Mouse (Mus musculus): Measurements from ENCODE around the gene Me1. TPM values are rescaled to one million over a fixed set of nuclear protein-coding genes. Genes with fewer than 3 reads are reported as not detected.

Gene Me1
- polyA plus RNA-seq, 1 experiment, result 81.3 TPM

DNA sequence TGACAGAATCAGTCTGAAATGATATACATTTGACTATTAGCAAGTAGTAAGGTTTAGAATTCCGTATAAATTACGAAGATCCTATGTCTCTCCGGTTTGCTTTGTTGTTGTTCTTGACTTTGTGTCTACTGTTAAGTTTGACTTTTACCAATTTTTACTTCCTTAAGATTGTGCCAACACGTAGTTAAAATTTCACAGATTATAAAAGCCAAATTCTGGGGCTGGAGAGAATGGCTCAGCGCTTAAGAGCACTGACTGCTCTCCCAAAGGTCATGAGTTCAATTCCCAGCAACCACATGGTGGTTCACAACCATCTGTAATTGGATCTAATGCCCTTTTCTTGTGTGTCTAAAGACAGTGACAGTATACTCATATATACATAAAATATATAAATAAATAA, 3.5 kb downstream of the Me1 start:
- Histone ChIP-seq H3K4me1 (ENCODE audit: control insufficient read depth, insufficient read depth, low read length) (peaks cover 6% of the 10 kb centered on the region; the same call in 1 of the 2 replicates), H3K27ac (ENCODE audit: insufficient read depth, low read length) (no peak overlapping the region), H3K4me3 (ENCODE audit: insufficient read depth, low read length) (no peak overlapping the region)
- TF ChIP-seq CTCF (IDR thresholded peaks at IDR 0.05; ENCODE audit: borderline replicate concordance, insufficient read depth, low read length) (no peak), POLR2A (IDR thresholded peaks at IDR 0.05; ENCODE audit: low read depth, low read length) (no peak)

DNA sequence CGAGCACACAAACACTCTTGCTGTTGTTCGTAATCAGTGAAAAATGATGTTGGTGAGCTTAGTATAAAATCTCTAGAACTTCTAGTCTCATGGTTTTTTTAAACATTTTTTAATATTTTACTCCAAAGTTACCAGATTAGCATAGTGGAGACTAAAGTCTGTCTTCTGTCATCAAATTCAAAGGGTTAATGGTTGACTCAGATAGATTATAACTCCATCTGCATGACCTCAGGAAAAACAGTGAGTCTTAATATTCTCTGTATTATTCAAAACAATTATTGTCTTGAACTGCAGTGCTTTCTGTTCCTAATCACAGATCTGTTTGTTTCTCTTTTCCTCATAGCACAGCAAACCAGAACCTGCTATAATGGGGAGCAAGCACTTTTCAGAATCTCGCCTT, 4.7 kb downstream of the Me1 start:
- Histone ChIP-seq H3K4me3 (ENCODE audit: insufficient read depth, low read length) (no peak overlapping the region), H3K27ac (ENCODE audit: insufficient read depth, low read length) (no peak overlapping the region), H3K4me1 (ENCODE audit: control insufficient read depth, insufficient read depth, low read length) (peaks cover 6% of the 10 kb centered on the region; the same call in 1 of the 2 replicates)
- TF ChIP-seq POLR2A (IDR thresholded peaks at IDR 0.05; ENCODE audit: low read depth, low read length) (no peak), CTCF (IDR thresholded peaks at IDR 0.05; ENCODE audit: borderline replicate concordance, insufficient read depth, low read length) (no peak)

DNA sequence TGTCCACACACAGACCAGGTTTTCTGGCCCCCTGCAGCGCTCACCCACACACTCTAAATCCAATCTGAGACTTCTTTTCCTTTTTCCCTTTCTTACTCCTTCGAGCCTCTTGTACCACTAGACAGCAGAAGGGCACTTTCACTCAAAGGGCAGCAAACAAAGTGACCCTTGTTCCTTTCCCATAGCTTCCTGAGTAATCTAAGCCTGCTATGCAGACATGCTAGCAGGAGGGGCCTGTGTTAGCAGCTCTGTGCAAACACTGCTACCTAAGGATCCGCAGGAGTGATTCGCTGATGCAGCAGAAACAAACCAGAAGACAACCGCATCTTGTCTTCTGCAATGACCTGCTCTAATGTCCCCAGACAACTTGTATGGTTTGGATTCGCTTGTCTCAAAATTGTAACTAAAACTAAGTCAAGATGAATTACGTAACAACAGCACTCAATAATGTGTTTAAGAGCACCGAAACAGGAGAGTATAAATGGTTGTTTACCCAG, 12.0 kb downstream of the Me1 start:
- H3K27ac ChIP-seq (ENCODE audit: insufficient read depth, low read length), result no peak overlapping the region
- TF ChIP-seq CTCF (IDR thresholded peaks at IDR 0.05; ENCODE audit: borderline replicate concordance, insufficient read depth, low read length), result no peak
- H3K4me3 ChIP-seq (ENCODE audit: insufficient read depth, low read length), result no peak overlapping the region
- H3K4me1 ChIP-seq (ENCODE audit: control insufficient read depth, insufficient read depth, low read length), result peaks cover 10% of the 10 kb centered on the region

DNA sequence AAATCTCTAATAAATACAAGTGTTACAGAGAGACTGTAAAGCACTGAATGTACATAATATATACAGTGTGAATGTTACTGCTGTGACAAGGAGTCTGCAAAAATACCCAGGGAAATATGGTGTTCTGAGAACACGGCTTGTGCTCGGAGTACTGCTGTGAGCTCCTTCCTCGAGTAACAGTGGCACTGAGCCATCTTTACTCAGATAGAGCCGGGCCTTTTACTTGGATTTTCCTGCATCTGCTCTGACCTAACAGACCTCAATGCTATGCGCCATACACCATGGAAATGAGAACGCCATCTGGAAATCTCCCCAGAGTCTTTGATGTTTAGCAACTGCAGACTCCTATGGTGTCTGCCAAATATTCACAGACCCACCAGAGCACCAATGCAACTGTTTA, 12.9 kb downstream of the Me1 start:
- TF ChIP-seq CTCF (IDR thresholded peaks at IDR 0.05; ENCODE audit: borderline replicate concordance, insufficient read depth, low read length) (no peak), POLR2A (IDR thresholded peaks at IDR 0.05; ENCODE audit: low read depth, low read length) (no peak)
- Histone ChIP-seq H3K4me3 (ENCODE audit: insufficient read depth, low read length) (no peak overlapping the region), H3K4me1 (ENCODE audit: control insufficient read depth, insufficient read depth, low read length) (peaks cover 6% of the 10 kb centered on the region), H3K27ac (ENCODE audit: insufficient read depth, low read length) (no peak overlapping the region)

DNA sequence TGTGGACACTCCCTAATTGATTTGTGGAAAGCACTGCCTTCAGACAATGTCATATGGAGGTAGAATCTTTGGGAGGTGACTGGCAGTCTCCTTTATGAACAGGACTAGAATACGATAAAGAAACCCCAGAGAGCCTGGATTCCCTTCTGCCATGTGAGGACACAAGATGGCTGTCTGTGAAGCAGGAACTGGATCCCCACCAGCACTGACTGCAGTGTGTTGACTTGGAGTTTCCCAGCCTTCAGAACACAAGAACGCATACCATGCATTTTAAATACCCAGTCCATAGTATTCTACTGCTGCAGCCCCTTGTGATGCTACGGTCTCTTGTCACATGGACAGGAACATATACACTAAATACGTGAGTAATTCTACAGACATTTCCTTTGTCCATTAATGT, 13.5 kb downstream of the Me1 start:
- TF ChIP-seq CTCF (IDR thresholded peaks at IDR 0.05; ENCODE audit: borderline replicate concordance, insufficient read depth, low read length), result no peak
- TF ChIP-seq POLR2A (IDR thresholded peaks at IDR 0.05; ENCODE audit: low read depth, low read length), result no peak
- Histone ChIP-seq H3K4me3 (ENCODE audit: insufficient read depth, low read length) (no peak overlapping the region), H3K4me1 (ENCODE audit: control insufficient read depth, insufficient read depth, low read length) (peaks cover 6% of the 10 kb centered on the region), H3K27ac (ENCODE audit: insufficient read depth, low read length) (no peak overlapping the region)

DNA sequence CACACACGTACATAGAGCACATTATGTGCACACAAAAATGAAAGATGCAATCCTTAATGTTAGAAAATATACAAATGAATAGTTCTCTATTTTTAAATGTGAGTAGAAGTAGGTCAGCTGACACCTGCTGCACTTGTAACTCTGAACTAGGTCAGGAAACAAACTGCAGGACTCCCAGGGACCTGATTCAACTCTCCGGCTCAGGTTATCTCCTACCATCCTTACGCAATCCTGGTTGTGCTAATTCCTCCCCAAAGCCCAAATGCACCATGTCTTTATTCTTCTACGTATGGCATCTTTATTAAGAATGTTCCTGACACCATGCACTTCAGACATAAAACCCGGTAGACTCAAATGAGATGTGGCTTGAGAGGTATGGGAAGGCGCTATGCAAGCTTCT, 15.3 kb downstream of the Me1 start:
- TF ChIP-seq CTCF (IDR thresholded peaks at IDR 0.05; ENCODE audit: borderline replicate concordance, insufficient read depth, low read length) (no peak), POLR2A (IDR thresholded peaks at IDR 0.05; ENCODE audit: low read depth, low read length) (no peak)
- Histone ChIP-seq H3K4me3 (ENCODE audit: insufficient read depth, low read length) (no peak overlapping the region), H3K4me1 (ENCODE audit: control insufficient read depth, insufficient read depth, low read length) (peaks cover 6% of the 10 kb centered on the region), H3K27ac (ENCODE audit: insufficient read depth, low read length) (no peak overlapping the region)

DNA sequence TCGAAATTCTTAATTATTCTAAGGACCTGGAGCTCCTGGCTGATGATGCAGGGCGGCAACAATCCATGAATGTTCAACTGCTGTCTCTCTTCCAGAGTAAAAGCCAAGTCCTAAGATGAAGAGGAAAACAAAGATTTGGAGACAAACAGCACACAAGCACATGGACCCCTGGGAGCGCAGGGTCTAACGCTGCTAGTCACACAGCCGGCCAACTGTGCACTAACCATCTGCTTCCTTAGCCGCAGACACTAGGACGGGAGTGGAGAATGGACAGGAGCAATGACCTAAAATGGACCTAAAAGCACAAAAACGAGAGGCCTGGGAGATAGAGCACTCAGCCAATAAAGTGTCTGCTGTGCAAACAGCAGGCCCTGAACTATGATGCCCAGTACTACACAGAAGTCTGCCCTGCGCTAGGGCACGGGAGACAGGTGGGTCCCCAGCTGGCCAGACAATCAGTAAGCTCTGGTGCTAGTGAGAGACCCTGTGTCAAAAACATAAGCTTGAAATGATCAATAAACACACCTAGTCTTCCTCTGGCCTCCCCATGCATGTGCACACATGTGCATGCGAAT, 15.8 kb downstream of the Me1 start:
- TF ChIP-seq CTCF (IDR thresholded peaks at IDR 0.05; ENCODE audit: borderline replicate concordance, insufficient read depth, low read length) (no peak), POLR2A (IDR thresholded peaks at IDR 0.05; ENCODE audit: low read depth, low read length) (no peak)
- no peak overlapping the region for H3K4me3 ChIP-seq (ENCODE audit: insufficient read depth, low read length)
- peaks cover 6% of the 10 kb centered on the region for H3K4me1 ChIP-seq (ENCODE audit: control insufficient read depth, insufficient read depth, low read length)
- H3K27ac ChIP-seq (ENCODE audit: insufficient read depth, low read length), result no peak overlapping the region

DNA sequence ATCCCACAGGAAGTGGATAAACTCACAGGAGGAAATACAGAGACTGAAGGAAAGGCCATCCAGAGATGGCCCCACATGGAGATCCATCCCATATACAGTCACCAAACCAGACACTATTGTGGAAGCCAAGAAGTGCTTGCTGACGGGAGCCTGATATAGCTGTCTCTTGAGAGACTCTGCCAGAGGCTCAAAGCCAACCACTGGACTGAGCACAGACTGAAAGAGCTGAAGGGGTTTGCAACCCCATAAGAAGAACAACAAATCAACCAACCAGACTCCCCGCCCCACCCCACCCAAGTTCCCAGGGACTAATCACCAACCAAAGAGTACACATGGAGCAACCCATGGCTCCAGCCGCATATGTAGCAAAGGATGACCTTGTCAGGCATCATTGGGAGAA, 19.5 kb downstream of the Me1 start:
- H3K4me1 ChIP-seq (ENCODE audit: control insufficient read depth, insufficient read depth, low read length), result peaks cover 3% of the 10 kb centered on the region
- no peak overlapping the region for H3K27ac ChIP-seq (ENCODE audit: insufficient read depth, low read length)
- TF ChIP-seq POLR2A (IDR thresholded peaks at IDR 0.05; ENCODE audit: low read depth, low read length) (no peak), CTCF (IDR thresholded peaks at IDR 0.05; ENCODE audit: borderline replicate concordance, insufficient read depth, low read length) (no peak)
- H3K4me3 ChIP-seq (ENCODE audit: insufficient read depth, low read length), result no peak overlapping the region

DNA sequence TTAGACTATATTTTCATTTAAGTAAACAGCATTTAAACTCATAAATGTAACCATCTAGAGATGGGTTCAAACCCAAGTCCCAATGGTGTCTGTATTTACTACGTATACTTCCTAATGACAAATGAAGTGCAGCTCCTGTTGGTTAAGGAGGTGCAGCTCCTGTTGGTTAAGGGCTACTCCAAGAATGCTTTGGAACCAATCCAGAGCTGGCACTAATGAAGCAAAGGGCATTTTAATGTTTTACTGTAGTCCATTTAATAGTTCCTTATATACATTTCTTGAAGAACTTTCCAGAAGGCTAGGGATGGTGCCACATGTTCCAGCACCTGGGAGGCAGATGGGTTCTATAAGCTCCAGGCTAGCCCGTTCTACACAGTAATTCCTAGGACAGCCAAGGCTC, 20.3 kb downstream of the Me1 start:
- TF ChIP-seq CTCF (IDR thresholded peaks at IDR 0.05; ENCODE audit: borderline replicate concordance, insufficient read depth, low read length) (no peak), POLR2A (IDR thresholded peaks at IDR 0.05; ENCODE audit: low read depth, low read length) (no peak)
- Histone ChIP-seq H3K27ac (ENCODE audit: insufficient read depth, low read length) (no peak overlapping the region), H3K4me1 (ENCODE audit: control insufficient read depth, insufficient read depth, low read length) (peaks cover 3% of the 10 kb centered on the region), H3K4me3 (ENCODE audit: insufficient read depth, low read length) (no peak overlapping the region)

DNA sequence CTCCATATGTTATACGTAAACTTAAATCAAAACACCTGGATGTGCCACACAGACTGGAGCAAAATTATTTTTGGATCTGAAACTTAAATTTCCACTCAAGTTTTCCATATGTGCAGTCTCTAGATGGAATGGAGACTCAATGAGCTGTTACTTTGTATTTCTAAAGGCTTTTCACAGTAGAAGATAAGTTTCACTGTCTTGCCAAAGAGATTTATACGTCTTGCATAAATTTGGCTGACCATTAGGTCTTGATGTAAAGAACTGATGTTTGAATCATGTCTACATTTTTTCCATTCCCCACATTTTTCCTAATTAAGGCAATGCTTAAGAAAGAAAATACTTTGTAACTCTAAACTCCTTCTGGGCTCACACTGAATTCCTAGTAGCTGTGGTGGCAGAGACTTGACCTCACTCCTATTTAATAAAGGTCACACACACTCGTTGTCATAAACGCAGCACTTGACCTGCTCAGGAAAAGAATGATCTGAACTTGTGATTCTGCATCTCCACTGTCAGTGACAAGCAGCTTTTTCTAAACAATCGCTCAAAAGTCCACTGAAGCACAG, 22.8 kb downstream of the Me1 start:
- Histone ChIP-seq H3K4me1 (ENCODE audit: control insufficient read depth, insufficient read depth, low read length) (peaks cover 7% of the 10 kb centered on the region), H3K27ac (ENCODE audit: insufficient read depth, low read length) (peak overlapping the region; percentile 94), H3K4me3 (ENCODE audit: insufficient read depth, low read length) (no peak overlapping the region)
- TF ChIP-seq POLR2A (IDR thresholded peaks at IDR 0.05; ENCODE audit: low read depth, low read length) (no peak), CTCF (IDR thresholded peaks at IDR 0.05; ENCODE audit: borderline replicate concordance, insufficient read depth, low read length) (no peak)
